Mouse (Mus musculus): ENCODE results near the gene Gm21117. TPM values are rescaled to one million over a fixed set of nuclear protein-coding genes. Genes with fewer than 3 reads are reported as not detected.

Gene Gm21117
- polyA plus RNA-seq (2015; fragmentation: Nextera tagmentation; extraction: Ambion mirVana), result not detected in 2 replicates

DNA sequence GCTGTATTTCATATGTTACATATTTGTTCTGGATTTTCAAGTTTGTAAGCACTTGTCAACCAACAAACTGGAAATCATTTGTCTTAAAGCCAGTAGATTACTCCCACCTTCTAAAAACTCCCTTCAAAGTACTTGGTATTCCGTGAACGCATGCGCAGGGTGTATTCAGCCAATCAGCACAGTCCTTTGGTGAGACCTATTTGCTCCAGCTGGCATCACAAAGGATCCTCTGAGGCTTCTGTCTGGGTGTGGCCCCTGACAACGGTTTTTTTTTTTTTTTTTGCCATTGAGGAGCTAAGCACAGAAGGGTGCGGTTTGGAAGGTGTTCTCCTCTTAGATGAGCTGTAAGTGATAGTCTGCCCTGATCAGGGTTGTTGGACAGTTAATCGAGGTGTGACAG lies at the start of gene Gm21117:
Gene Gm21117, plus strand, starts transcription at position 301 of the 400 bp plus-strand sequence.

Measured in urinary bladder, postnatal 0 days (tissue).